Mouse (Mus musculus): ENCODE measurements around the gene Spns3.

DNA sequence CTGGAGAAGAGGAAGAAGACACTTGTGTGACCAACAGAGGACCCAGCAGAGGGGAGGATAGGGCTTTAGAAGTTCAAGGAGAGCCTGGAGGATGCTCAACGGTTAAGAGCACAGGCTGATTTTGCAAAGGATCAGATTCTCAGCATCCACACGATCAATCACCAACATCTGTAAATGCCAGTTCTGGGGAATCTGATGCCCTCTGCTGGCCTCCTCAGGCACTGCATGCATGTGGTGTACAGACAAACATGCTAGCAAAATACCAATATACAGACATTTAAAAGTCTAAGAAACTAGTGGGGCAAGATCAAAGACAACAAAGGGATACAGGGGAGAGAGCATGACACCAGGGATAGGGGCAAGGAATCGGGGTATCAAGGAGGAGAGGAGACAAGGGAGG, 14.8 kb downstream of the Spns3 start:
- TF ChIP-seq POLR2A (IDR thresholded peaks at IDR 0.05; ENCODE audit: borderline replicate concordance, extremely low read depth, insufficient read depth, insufficient read length, poor library complexity, severe bottlenecking) (no peak), CTCF (IDR thresholded peaks at IDR 0.05; ENCODE audit: borderline replicate concordance, extremely low read depth, insufficient read depth, insufficient read length) (peak; percentile 53; the same call in 1 of the 2 replicates)
